Mouse (Mus musculus): ENCODE measurements around the gene 4933436I01Rik. TPM values are rescaled to one million over a fixed set of nuclear protein-coding genes. Genes with fewer than 3 reads are reported as not detected.

The 4933436I01Rik gene
- not detected in 2 replicates for polyA plus RNA-seq (2012; ENCODE audit: insufficient read depth, insufficient read length, low replicate concordance, missing spikeins)

- Histone ChIP-seq H3K27ac (ENCODE audit: insufficient read depth, low read depth, low read length) (no peak within 1 kb of the TSS), H3K4me1 (ENCODE audit: control insufficient read depth, insufficient read depth, low read length) (no peaks in the 10 kb centered on the region), H3K4me3 (ENCODE audit: insufficient read depth, low read depth, low read length) (no peak within 1 kb of the TSS)
- TF ChIP-seq POLR2A (IDR thresholded peaks at IDR 0.05; ENCODE audit: insufficient read depth, low read depth, low read length), result no peak
- no peak for TF ChIP-seq CTCF (IDR thresholded peaks at IDR 0.05; ENCODE audit: insufficient read depth, low read depth, low read length)
- 40% methylated on average over 1 of the region's 1 CpGs for WGBS
Observed at GRCm38 (mm10) chrX:67921350-67921749, at the start of gene 4933436I01Rik. Gene 4933436I01Rik (minus strand): TSS chrX:67921450.

- H3K27ac ChIP-seq (ENCODE audit: insufficient read depth, low read depth, low read length), result no peak overlapping the region
- no peaks in the 10 kb centered on the region for H3K4me1 ChIP-seq (ENCODE audit: control insufficient read depth, insufficient read depth, low read length)
- H3K4me3 ChIP-seq (ENCODE audit: insufficient read depth, low read depth, low read length), result no peak overlapping the region
- 63% methylated on average over 1 of the region's 1 CpGs for WGBS
- TF ChIP-seq CTCF (IDR thresholded peaks at IDR 0.05; ENCODE audit: insufficient read depth, low read depth, low read length) (no peak), POLR2A (IDR thresholded peaks at IDR 0.05; ENCODE audit: insufficient read depth, low read depth, low read length) (no peak)
Observed at GRCm38 (mm10) chrX:67924769-67925470, 3.7 kb upstream of the 4933436I01Rik start.

GRCm38 (mm10) chrX:67883406-67883805, 37.8 kb downstream of the 4933436I01Rik start:
- no peak overlapping the region for H3K4me3 ChIP-seq (ENCODE audit: insufficient read depth, low read depth, low read length)
- TF ChIP-seq POLR2A (IDR thresholded peaks at IDR 0.05; ENCODE audit: insufficient read depth, low read depth, low read length), result no peak
- no peak for TF ChIP-seq CTCF (IDR thresholded peaks at IDR 0.05; ENCODE audit: insufficient read depth, low read depth, low read length)
- H3K4me1 ChIP-seq (ENCODE audit: control insufficient read depth, insufficient read depth, low read length), result no peaks in the 10 kb centered on the region
- WGBS, result 82% methylated on average over 3 of the region's 3 CpGs
- no peak overlapping the region for H3K27ac ChIP-seq (ENCODE audit: insufficient read depth, low read depth, low read length)

Other genes with a start within 250 kb of the 4933436I01Rik start
- not detected in 2 replicates for gene Gm1140, start 227.9 kb downstream of the 4933436I01Rik start, polyA plus RNA-seq (2012; ENCODE audit: insufficient read depth, insufficient read length, low replicate concordance, missing spikeins)
- not detected in 2 replicates for gene Gm14692, start 225.8 kb downstream of the 4933436I01Rik start, polyA plus RNA-seq (2012; ENCODE audit: insufficient read depth, insufficient read length, low replicate concordance, missing spikeins)

Data from olfactory bulb, adult 2 months (tissue).